Mouse (Mus musculus): ENCODE results near the gene Myh7b.

DNA sequence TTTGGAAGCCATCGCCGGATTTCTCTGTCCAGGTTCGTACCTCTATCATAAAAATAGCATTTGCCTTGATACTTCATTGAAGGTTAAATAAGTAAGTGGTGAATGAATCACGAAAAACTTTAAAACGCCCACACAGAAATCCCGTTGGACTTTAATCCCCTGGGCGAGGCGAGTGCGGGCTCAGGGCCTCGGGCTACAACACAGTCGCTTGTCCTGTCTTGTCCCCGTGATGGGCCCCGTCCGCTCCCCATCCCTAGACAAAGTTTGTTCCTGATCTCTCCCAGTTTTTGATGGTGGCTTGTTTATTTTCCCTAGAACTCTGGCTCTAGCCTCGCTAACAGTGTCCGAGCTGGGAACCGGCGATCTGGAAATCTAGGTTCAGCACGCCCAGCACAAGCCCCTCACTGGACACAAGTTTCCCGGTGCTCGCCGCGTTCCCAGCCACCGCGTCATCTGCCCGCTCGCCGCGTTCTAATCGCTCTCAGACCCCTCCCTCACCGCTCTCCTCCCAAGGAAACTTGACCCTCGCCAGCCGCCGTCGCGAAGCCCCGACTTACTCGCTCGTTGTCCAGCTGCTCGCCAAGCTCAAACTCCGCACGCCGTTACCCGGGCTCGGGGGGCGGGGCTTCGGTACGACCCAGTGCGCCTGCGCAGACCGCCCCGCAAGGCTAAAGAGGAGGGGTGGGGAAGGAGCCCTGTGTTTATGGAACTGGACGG is 18.7 kb upstream of the Myh7b start, which contains the start of gene Gss:
- TF ChIP-seq CTCF (IDR thresholded peaks at IDR 0.05; ENCODE audit: borderline replicate concordance, extremely low read depth, insufficient read depth, insufficient read length) (no peak), POLR2A (IDR thresholded peaks at IDR 0.05; ENCODE audit: borderline replicate concordance, extremely low read depth, insufficient read depth, insufficient read length, poor library complexity, severe bottlenecking) (peak; percentile 39; the same call in 1 of the 2 replicates)
